Mouse (Mus musculus) urinary bladder, adult 18-20 months (tissue): ENCODE measurements around the gene Fancg.
A peak's percentile ranks its signal among the peaks of the same experiment; 100 is the strongest.
"Not testable (repeated sequence)": the region's sequence is repeated elsewhere in the genome, so short reads cannot be mapped to it uniquely, and the experiment has no call there.

ENCODE experiments used
- DNase-seq, 2 experiments: peaks; one replicate each; pipeline ENCODE4 v3.0.0; 2022; ENCODE audit warnings: low spot score in 2 of 2, mixed read lengths in 2 of 2

Fancg gene

DNA sequence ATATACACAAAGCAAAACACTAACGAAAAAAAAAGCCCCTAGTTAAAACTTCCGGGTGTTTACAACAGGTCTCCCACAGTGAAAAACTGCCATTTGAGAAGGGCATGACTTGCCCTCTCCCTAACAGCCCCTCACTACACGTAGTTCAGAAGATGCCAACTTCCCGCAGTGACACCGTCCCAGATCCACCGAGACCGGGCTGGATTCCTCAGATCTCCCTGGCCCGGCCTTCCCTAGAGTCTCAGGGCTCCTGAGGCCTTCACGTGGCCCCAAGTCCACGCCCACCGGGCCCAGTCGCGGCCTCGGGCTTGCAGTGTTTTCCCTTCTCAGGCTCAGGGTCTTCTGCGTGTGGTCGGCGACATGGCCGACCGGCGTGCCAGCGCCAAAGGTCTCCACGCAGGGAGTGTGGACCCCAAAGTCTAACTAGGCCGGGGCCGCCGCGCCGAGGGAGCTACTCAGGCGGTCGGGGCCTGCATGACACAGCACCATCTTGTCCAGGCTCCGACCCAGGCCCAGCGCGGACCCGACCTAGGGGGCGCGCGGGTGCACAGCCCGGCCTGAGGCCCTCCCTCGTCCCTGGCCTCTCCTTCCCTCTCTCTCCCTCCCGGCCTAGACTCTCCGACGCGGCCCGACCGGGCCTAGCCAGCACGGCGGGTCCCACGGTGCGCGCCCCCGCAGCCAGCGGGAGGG lies 10.7 kb downstream of the Fancg start:
- DNase-seq, result peak; percentile 53 to 71

DNA sequence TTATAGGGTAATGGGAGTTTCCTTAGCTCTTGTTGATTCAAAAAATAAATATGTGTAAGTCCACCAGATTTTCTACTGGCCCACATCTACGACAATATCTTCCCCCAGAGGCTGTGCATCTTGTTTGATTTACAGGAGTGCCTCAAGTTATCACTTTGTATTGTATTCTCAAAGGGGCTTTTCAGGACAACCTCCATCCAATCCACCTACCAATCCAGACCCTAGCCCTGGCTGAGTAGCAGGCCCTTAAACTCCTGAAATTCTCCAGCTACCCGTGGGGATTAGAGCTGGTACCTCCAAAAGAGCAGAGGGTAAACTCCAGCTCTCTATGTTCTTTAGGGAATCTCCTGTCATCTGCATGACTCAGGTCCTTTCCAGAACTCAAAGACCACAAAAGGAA lies 12.3 kb downstream of the Fancg start:
- no peak for DNase-seq

DNA sequence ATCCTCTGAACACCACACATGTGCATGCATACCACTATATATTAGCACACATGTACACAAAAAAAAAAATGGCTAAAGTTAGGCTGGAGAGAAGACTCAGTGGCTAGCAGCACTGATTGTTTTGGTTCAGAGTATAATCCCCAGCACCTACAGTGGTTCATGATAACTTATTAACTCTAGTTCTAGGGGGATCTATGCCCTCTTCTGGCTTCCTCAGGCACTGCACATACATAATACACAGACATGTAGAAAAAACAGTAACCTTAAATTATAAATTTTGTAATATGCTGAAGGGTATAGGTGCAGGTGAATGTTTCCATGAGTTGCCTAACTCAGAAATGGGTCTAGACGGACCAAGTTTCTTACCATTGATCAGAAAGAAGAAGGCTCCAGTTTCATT lies 22.0 kb downstream of the Fancg start:
- no peak for DNase-seq

DNA sequence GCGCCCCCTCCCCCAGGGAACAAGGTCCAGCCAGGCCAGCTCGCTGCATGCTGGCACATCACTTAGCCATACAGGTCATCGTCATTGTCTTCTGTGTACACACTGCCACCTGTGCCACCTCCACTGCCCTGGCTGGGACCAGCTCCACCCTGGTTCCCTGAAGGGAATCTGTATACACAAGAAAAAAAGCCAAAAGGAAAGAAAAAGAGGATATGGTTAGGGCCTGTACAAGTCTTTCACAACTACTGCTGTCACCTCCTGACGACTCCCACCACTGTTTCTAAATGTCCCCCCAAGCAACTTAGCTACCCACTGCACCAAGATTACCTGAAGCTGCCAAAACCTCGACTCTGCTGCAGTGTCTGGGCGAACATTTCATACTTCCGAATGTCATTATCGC lies 29.8 kb downstream of the Fancg start:
- not testable (repeated sequence) for DNase-seq

DNA sequence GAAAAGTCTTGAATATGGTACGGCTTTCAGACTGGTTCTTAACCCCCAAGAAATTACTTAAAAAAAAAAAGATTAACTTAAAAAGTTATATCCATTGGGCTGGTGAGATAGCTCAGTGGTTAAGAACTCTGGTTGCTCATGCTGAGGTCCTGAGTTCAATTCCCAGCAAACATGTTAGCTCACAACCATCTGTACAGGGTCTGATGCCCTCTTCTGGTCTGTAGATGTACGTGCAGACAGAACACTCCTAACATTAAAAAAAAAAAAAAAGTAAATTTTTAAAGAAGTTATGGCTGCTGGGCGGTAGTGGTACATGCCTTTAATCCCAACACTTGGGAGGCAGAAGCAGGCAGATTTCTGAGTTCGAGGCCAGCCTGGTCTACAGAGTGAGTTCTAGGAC lies 32.2 kb downstream of the Fancg start:
- no peak for DNase-seq

DNA sequence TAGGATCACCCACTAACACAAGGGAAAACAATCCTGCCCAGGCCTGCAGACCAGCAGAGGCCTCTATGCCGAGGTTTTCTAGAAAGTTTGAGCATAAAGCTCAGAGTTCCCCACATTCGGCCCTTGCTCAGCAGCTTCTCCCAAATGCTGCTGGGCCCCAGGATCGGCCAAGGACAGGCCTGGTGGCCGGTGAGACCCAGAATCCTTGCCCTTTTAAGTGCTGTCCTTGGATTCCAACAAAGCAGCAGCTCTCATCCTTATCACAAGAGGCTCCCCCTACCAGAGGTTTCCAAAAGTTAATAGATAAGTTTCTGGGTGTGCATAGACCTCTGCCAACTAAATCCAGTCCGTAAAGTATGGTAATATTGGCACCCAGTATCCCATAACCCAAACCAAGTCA lies 36.4 kb downstream of the Fancg start:
- no peak for DNase-seq

DNA sequence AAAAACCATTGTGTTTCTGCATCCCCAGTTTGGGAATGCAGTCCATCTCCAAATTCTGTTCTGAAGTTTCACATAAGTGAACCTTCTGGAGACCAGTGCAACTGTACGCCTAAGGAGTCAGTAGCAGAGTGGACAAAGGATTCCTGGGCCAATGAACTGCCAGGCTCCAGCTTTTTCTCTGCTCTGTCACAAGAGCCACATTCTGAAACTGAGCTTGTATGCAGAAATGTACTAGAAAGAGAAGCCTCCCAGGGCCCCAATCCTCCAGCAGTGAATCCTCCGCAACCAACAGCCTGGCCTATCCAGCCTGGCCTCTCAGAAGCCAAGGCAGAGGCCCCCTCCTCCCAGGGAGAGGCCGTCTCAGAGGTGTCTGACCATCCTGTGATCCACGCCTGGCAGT lies 37.4 kb downstream of the Fancg start:
- DNase-seq, result no peak

DNA sequence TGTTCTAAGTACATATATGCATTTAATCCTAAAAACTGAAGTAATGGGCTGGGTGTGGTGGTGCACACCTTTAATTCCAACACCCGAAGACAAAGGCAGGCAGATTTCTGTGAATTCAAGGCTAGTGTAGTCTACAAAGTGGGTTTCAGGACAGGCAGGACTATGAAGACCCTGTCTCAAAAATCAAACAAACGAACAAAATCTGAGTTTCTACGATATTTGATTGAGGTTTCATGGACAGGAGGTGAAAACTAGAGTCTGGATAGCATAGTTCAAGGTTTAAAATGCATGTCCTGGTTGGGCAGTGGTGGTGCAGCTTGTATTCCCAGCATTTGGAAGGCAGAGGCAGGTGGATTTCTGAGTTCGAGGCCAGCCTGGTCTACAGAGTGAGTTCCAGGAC lies 41.0 kb downstream of the Fancg start, which contains the start of gene 1700022I11Rik:
TSS of gene 1700022I11Rik (plus strand) at position 301 of the 400 bp plus-strand sequence.
- no peak for DNase-seq

DNA sequence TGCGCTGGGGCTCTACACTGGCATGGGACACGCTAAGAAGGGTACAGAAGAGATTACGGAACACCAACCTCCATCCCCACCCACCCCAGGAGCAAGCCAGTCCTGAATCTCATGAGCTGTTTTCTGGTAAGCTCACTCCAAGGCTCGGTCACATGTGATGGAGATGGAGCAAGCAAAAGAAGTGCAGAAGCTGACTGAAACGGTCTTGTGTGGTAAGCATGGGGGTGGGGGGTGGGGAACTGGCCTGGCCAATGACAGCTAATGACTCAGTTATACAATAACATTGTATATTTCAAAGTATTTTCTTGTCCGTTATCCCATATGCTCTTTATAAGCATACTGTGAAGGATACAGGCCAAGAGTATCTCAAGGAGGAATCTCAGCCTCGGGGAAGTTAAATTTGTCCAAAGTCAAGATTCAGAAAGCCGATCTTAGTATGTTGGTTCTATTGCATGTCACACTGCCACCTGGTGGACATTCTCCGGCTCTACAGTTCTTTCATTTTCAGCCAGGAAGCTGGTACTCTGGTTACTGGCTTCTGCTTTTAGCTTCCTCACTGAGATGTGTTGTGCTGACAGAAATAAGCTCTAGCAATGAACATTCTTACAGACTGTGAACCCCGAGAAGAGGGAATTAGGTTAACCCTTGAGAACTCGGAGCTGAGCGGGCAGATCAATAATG lies 45.1 kb downstream of the Fancg start:
- no peak for DNase-seq

DNA sequence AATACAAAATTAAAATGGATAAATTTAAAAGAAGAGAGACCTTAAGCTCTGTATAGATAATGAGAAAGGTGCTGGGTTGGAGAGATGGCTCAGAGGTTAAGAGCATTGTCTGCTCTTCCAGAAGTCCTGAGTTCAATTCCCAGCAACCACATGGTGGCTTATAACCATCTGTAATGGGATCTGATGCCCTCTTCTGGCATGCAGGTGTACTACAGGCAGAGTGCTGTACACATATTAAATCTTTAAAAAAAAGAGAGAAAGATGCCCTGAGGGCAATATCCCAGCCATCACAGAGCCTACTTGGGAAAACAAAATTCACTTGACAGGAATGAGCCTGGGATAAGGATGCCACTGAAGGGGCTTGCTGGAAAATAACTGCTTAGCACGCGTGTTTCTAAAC lies 46.8 kb downstream of the Fancg start:
- no peak for DNase-seq

DNA sequence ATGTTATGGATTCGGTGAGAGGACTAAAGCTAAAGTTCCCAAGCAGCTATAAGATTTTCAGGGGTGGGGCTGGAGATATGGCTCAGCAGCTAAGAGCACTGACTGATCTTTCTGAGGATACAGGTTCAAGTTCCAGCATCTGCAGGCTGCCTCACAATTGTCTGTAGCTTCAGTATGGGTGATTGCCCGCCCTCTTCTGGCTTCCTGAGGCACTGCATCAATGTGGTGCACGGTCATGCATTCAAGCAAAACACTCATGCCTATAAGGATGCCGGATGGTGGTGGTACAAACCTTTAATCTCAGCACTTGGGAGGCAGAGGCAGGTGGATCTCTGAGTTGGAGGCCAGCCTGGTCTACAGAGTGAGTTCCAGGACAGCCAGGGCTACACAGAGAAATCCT lies 48.7 kb downstream of the Fancg start:
- DNase-seq, result peak in 1 of 2 experiments; percentile 35

DNA sequence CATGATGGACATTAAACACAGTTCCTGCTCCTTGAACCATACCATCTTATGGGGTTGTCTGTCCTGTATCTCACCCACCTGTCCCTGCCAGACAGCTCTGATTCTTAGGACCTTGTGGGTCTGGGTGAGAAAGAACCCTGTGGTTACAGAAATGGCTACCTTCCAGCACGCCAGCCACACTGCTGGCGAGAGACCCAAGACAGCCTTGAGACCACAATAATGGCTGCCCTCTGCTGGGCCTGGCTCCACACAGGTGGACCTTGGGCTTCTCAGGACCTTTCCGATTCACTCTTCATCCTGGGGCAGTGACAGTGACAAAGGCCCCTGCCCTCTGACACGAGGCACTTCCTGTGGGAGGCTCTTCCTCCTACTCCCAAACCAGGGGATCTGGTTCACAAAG lies 50.9 kb downstream of the Fancg start:
- no peak for DNase-seq

DNA sequence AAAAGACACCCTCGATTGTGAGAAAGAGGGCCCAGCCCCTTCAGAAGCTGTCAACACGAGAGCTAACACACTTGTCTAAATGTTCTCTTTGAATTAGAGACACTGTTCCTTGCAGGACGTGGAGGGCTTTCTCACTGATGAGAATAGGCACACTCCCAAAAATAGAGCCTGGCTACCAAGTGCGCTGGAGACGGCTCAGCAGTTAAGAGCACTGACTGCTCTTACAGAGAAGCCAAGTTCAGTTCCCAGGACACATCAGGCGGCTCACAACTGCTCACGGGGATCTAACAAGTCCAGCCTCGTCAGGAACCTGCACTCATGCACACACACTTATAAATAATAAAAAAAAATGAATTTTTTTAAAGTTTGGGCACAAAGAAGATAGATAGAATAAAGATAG lies 51.4 kb downstream of the Fancg start:
- DNase-seq, result no peak

DNA sequence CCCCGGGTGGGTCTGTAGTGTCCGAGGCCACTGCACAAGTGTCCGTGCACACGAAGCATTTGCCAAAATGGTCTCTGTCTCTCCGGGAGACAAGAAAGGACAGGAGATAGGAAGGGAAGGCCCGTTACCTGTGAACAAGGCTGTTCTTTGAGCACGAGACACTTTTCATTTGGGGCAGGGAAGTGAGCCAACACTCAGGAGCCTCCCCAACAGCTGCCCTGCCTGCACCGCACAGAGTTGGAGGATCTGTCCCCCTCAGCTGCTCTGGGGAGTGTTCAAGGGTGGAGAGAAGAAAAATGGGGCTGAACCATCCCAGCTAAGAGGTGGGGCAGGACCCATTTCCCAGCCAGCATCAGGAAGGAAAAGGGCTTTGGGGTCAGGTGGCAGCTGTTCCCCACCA lies 52.3 kb downstream of the Fancg start:
- no peak for DNase-seq

DNA sequence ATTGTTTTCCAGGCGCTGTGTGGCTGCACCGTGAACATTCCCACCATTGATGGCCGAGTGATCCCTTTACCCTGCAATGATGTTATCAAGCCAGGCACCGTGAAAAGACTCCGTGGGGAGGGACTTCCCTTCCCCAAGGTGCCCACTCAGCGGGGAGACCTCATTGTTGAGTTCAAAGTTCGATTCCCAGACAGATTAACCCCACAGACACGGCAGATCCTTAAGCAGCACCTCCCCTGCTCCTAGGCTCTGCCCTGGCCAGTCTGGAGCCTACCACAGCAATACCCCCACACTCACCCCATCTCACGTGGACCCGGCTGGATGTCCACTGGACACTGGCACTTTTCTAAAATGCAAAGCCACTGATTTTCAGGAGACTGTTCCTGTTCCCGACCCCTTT lies 53.0 kb downstream of the Fancg start:
- no peak for DNase-seq

DNA sequence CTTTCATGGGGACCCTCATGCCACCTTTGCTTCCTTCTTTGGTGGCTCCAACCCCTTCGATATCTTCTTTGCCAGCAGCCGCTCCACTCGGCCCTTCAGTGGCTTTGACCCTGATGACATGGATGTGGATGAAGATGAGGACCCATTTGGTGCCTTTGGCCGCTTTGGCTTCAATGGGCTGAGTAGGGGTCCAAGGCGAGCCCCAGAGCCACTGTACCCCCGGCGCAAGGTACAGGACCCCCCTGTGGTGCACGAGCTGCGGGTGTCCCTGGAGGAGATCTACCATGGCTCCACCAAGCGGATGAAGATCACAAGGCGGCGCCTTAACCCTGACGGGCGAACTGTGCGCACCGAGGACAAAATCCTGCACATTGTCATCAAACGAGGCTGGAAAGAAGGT lies 53.7 kb downstream of the Fancg start:
- DNase-seq, result no peak

DNA sequence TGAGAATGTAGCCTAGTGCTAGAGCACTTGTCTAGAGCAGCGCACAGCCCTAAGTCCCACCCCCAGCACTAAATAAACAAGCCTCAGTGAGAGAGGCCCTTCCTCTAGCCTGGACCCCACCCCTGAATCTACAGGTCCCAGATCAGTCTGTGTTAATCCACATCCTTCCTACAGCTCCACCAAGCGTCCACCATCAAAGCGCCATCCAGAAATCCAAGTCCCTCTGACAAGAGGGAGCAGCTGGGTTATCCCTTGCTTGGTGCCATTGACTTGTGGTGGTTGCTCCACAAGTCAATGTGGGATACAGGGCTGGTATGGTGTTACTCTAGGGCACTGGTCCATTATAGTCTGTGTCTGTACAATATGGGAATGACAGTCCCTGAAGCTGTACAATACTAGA lies 55.1 kb downstream of the Fancg start:
- DNase-seq, result no peak

DNA sequence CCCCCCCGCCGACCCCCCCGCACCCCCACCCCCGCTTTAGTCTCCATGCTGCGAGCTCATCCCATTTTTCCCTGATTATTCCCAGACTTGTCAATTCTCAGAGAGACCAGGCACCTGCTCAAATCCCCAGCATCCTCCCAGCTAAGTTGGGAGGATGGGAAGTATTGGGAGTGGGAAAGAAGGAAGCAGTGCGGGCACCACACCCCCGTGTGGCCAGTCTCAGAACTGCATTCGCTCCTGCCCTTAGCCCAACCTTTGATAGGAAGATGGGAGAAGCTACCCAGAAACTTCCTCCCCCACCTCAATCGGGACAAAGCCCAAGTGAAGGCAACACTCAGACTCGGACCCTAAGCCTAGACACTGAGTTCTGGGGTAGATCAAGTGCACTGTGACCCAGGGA lies 56.0 kb downstream of the Fancg start:
- peak; percentile 17 to 58 for DNase-seq

DNA sequence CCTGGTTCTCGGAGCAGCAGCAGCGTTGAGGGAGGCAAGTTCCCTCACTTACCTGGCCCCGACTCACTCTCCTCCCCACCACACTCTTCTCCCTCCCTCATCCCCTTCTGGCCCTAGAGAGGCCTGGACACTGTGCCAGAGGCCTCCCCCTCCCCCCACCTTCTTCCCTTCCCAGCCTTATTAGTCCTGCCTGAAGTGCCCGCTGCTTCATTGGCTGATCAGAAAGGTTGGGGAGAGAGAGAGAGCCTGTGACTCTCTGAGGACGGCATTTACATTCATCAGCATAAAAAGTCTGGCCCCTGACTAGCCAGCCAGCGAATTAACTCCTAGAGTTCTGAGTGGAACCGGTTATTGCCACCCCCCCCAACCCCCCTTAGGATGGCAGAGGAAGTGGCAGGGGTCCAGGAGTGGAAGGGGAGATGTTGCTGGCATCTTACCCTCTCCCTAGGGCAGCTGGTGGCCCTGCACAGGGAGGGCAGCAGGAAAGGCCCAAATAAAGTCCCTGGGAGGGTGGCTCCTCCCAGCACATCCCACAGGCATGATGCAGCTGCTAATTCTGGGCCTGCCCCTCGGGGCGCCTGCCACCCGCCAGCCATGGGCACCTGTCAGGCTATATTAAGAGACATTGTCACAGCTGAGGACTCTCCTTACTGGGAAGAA lies 56.7 kb downstream of the Fancg start:
- DNase-seq, result no peak

DNA sequence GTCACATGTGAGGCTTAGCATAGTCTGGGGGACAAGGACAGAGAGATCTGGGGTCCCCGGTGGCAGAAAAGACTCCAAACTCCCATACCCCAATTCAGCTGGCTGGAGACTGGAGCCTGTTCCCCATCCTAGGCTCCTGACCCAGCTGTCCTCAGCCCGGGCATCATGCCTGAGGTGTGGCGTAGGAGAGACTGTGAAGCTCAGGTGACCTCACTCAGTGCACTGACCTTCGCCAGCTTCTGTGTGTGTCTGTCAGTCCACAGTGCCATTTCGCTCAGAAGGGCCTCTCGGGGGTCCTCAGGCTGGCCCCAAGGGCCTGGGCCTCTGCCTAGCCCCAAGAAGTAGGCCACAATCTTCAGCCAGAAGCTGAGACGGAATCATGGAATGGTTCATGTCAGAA lies 57.7 kb downstream of the Fancg start:
- DNase-seq, result no peak
